In genomic region chr10:69262918-69263822, GRCm38 (mm10) we compare ENCODE assay signal across 16 mouse cellular contexts. TPM values are rescaled to one million over a fixed set of nuclear protein-coding genes. Genes with fewer than 3 reads are reported as not detected.
DNase-seq lines count a peak whose midpoint lies in the region; ATAC-seq and TF ChIP-seq lines count a peak whose summit lies in the region.
"Had no signal": no experiment of that assay in that cellular context is flagged by ENCODE, and none has a peak within 500 bp of the region (broad histone marks: within the 10 kb centered on the region; RNA-seq: fewer than 3 reads in every experiment).

No protein-coding gene starts in this region.

- no peak for ATAC-seq in lung, embryonic 15.5 days (ENCODE audit: borderline replicate concordance, extremely low read depth, low FRiP score, low TSS enrichment)
- ATAC-seq in kidney, embryonic 16.5 days (ENCODE audit: low FRiP score, low TSS enrichment), result no peak
- ATAC-seq in stomach, postnatal 0 days (ENCODE audit: low FRiP score, low TSS enrichment), result no peak
- no peak for ATAC-seq in hindbrain, embryonic 11.5 days (ENCODE audit: low FRiP score)
- ATAC-seq: forebrain, postnatal 0 days had no signal

- no peak for DNase-seq in heart, embryonic 10.5 days (ENCODE audit: low spot score)
- DNase-seq in heart, postnatal 36 days, result no peak
- no peak for DNase-seq in lung, adult 18-20 months
- no peak for DNase-seq in stomach, postnatal 0 days (ENCODE audit: low spot score)
- no peak for DNase-seq in hindbrain, embryonic 11.5 days (ENCODE audit: low spot score)
- DNase-seq in thymus, postnatal 4 days, result no peak
- DNase-seq: B cell, adult 2 months; cerebellum, postnatal 10 days; forebrain, postnatal 0 days; gastrocnemius, postnatal 25 days; layer of hippocampus, postnatal 36 days; thymus, postnatal 25 days had no signal

- peaks cover 22% of the 10 kb centered on the region for H3K36me3 ChIP-seq in heart, embryonic 10.5 days
- no peaks in the 10 kb centered on the region for H3K36me3 ChIP-seq in lung, embryonic 15.5 days
- H3K36me3 ChIP-seq in kidney, embryonic 16.5 days (ENCODE audit: insufficient read depth, low read length), result peaks cover 6% of the 10 kb centered on the region; the same call in 1 of the 2 replicates
- H3K36me3 ChIP-seq in stomach, postnatal 0 days (ENCODE audit: control insufficient read depth, insufficient read depth, low read length), result no peaks in the 10 kb centered on the region
- H3K36me3 ChIP-seq in hindbrain, embryonic 11.5 days (ENCODE audit: control insufficient read depth, insufficient read depth, low read length), result no peaks in the 10 kb centered on the region
- H3K36me3 ChIP-seq: G1E had no signal

- TF ChIP-seq EP300 in stomach, postnatal 0 days (optimal IDR thresholded peaks at IDR 0.05), result no peak

- peak overlapping the region; percentile 28 for H3K4me2 ChIP-seq in lung, embryonic 15.5 days
- no peak overlapping the region; the same call in 1 of the 2 replicates for H3K4me2 ChIP-seq in kidney, embryonic 16.5 days (replicated peaks; ENCODE audit: low read depth, low read length)
- H3K4me2 ChIP-seq in stomach, postnatal 0 days (replicated peaks; ENCODE audit: low read depth), result peak overlapping the region; percentile 6; the same call in 1 of the 2 replicates
- no peak overlapping the region for H3K4me2 ChIP-seq in hindbrain, embryonic 11.5 days (replicated peaks; ENCODE audit: low read depth, low read length)
- H3K4me2 ChIP-seq: limb, embryonic 12.5 days had no signal

- H3K4me3 ChIP-seq in heart, embryonic 10.5 days, result no peak overlapping the region
- H3K4me3 ChIP-seq in lung, embryonic 15.5 days, result 0 out of 2 replicates have a peak overlapping the region, but pooled peaks have one; percentile 1
- H3K4me3 ChIP-seq in kidney, embryonic 16.5 days (ENCODE audit: low read length), result no peak overlapping the region
- no peak overlapping the region for H3K4me3 ChIP-seq in stomach, postnatal 0 days (ENCODE audit: low read depth, low read length)
- no peak overlapping the region for H3K4me3 ChIP-seq in hindbrain, embryonic 11.5 days (ENCODE audit: low read depth, low read length)
- H3K4me3 ChIP-seq: limb, embryonic 12.5 days had no signal

- intact Hi-C loops in heart, postnatal 36 days (cut with DNase I), result no loop called here

- no peaks in the 10 kb centered on the region for H3K27me3 ChIP-seq in heart, embryonic 10.5 days (ENCODE audit: insufficient read depth, poor library complexity, severe bottlenecking)
- no peaks in the 10 kb centered on the region for H3K27me3 ChIP-seq in lung, embryonic 15.5 days
- no peaks in the 10 kb centered on the region for H3K27me3 ChIP-seq in kidney, embryonic 16.5 days (ENCODE audit: insufficient read depth, low read length)
- H3K27me3 ChIP-seq in stomach, postnatal 0 days (ENCODE audit: control insufficient read depth, insufficient read depth, low read length), result no peaks in the 10 kb centered on the region
- no peaks in the 10 kb centered on the region for H3K27me3 ChIP-seq in hindbrain, embryonic 11.5 days (ENCODE audit: control insufficient read depth, insufficient read depth, low read length)
- H3K27me3 ChIP-seq: limb, embryonic 12.5 days had no signal

- no peak for TF ChIP-seq CTCF in stomach, postnatal 0 days (IDR thresholded peaks at IDR 0.05; ENCODE audit: low read depth)

- H3K4me1 ChIP-seq in heart, embryonic 10.5 days, result peaks cover 62% of the 10 kb centered on the region
- peaks cover 28% of the 10 kb centered on the region for H3K4me1 ChIP-seq in lung, embryonic 15.5 days
- H3K4me1 ChIP-seq in kidney, embryonic 16.5 days (ENCODE audit: insufficient read depth, low read length), result peaks cover 40% of the 10 kb centered on the region
- H3K4me1 ChIP-seq in stomach, postnatal 0 days (replicated peaks; ENCODE audit: control insufficient read depth, insufficient read depth), result peaks cover 3% of the 10 kb centered on the region; the same call in 1 of the 2 replicates
- H3K4me1 ChIP-seq in hindbrain, embryonic 11.5 days (replicated peaks; ENCODE audit: control insufficient read depth, insufficient read depth, low read length), result no peaks in the 10 kb centered on the region

- 47% methylated on average over 14 of the region's 14 CpGs for WGBS in heart, embryonic 10.5 days
- WGBS in lung, embryonic 15.5 days, result 37% methylated on average over 14 of the region's 14 CpGs
- WGBS in kidney, embryonic 16.5 days, result 49% methylated on average over 14 of the region's 14 CpGs
- 34% methylated on average over 14 of the region's 14 CpGs for WGBS in stomach, postnatal 0 days
- WGBS in hindbrain, embryonic 11.5 days, result 84% methylated on average over 14 of the region's 14 CpGs

- no peaks in the 10 kb centered on the region for H3K9me3 ChIP-seq in heart, embryonic 10.5 days
- no peaks in the 10 kb centered on the region for H3K9me3 ChIP-seq in lung, embryonic 15.5 days
- H3K9me3 ChIP-seq in kidney, embryonic 16.5 days (ENCODE audit: low read length), result no peaks in the 10 kb centered on the region
- H3K9me3 ChIP-seq in stomach, postnatal 0 days (ENCODE audit: control insufficient read depth, low read length), result no peaks in the 10 kb centered on the region
- H3K9me3 ChIP-seq in hindbrain, embryonic 11.5 days (ENCODE audit: control insufficient read depth, low read length), result no peaks in the 10 kb centered on the region
- H3K9me3 ChIP-seq: limb, embryonic 12.5 days had no signal

- H3K27ac ChIP-seq in heart, embryonic 10.5 days, result peak overlapping the region; percentile 79
- H3K27ac ChIP-seq in lung, embryonic 15.5 days, result peak overlapping the region; percentile 46; the same call in 1 of the 2 replicates
- peak overlapping the region; percentile 44; the same call in 1 of the 2 replicates for H3K27ac ChIP-seq in kidney, embryonic 16.5 days (ENCODE audit: low read length)
- H3K27ac ChIP-seq in stomach, postnatal 0 days (replicated peaks), result peak overlapping the region; percentile 5; the same call in 1 of the 2 replicates
- no peak overlapping the region for H3K27ac ChIP-seq in hindbrain, embryonic 11.5 days (ENCODE audit: low read depth, low read length)

- no peak overlapping the region for H3K9ac ChIP-seq in lung, embryonic 15.5 days
- no peak overlapping the region for H3K9ac ChIP-seq in kidney, embryonic 16.5 days (replicated peaks; ENCODE audit: low read length)
- no peak overlapping the region for H3K9ac ChIP-seq in stomach, postnatal 0 days (ENCODE audit: low read length)
- H3K9ac ChIP-seq in hindbrain, embryonic 11.5 days (ENCODE audit: low read depth, low read length), result no peak overlapping the region
- H3K9ac ChIP-seq: forebrain, postnatal 0 days; limb, embryonic 12.5 days had no signal

RNA-seq across cellular contexts. Expression of gene A930033H14Rik, which starts 50.3 kb away (rescaled TPM):
- polyA plus RNA-seq in heart, embryonic 10.5 days (2016; fragmentation: Nextera tagmentation; extraction: Ambion mirVana), result 1.7 and 1.9 TPM in 2 replicates
- 1 to 10 TPM; 1.1 to 3.2 TPM for total RNA-seq in heart, postnatal 36 days (2021)
- 1.3 and 1.6 TPM in 2 replicates for polyA plus RNA-seq in lung, embryonic 15.5 days (2015; fragmentation: Nextera tagmentation; extraction: Ambion mirVana)
- polyA plus RNA-seq in kidney, embryonic 16.5 days (2015; fragmentation: Nextera tagmentation; extraction: Ambion mirVana), result 2.2 and 2.3 TPM in 2 replicates
- polyA plus RNA-seq in stomach, postnatal 0 days (2015; fragmentation: Nextera tagmentation; extraction: Ambion mirVana), result 1.2 and 1.5 TPM in 2 replicates
- polyA plus RNA-seq in hindbrain, embryonic 11.5 days (2014; fragmentation: Nextera tagmentation; extraction: Ambion mirVana), result 1.1 and 1.3 TPM in 2 replicates
- polyA plus RNA-seq: G1E had no signal

Comparison
In these comparisons a context has a peak if more than half of its experiments do, and no peak if none do; other contexts are left out.
1. H3K4me2 ChIP-seq: peak in lung, embryonic 15.5 days (single experiment) and stomach, postnatal 0 days (single experiment); none in kidney, embryonic 16.5 days (single experiment) and hindbrain, embryonic 11.5 days (single experiment).